Comparison of ENCODE assay signal across 27 mouse cellular contexts in genomic region chr15:56248731-56249130, GRCm38 (mm10).
"Had no signal": no experiment of that assay in that cellular context is flagged by ENCODE, and none has a peak within 500 bp of the region (broad histone marks: within the 10 kb centered on the region; RNA-seq: fewer than 3 reads in every experiment).

No protein-coding gene starts in this region.

- H3K4me1 ChIP-seq: heart, embryonic 10.5 days; heart, embryonic 13.5 days; heart, embryonic 15.5 days; hindbrain, embryonic 10.5 days; hindbrain, embryonic 12.5 days; hindbrain, embryonic 13.5 days; hindbrain, embryonic 15.5 days; intestine, embryonic 15.5 days had no signal

- DNase-seq: heart, postnatal 10 days; heart, postnatal 14 days; heart, postnatal 36 days; heart, postnatal 4 days; kidney, adult 11 months; kidney, adult 18-20 months; kidney, adult 2 months; kidney, adult 8-10 months; kidney, adult 9 months; kidney, postnatal 10 days; kidney, postnatal 14 days; kidney, postnatal 25 days; kidney, postnatal 36 days; kidney, postnatal 4 days; layer of hippocampus, adult 9-11 months; layer of hippocampus, postnatal 36 days had no signal

- H3K4me3 ChIP-seq: heart, embryonic 10.5 days; heart, embryonic 12.5 days; heart, embryonic 13.5 days; heart, embryonic 15.5 days; hindbrain, embryonic 10.5 days; hindbrain, embryonic 12.5 days; hindbrain, embryonic 13.5 days; hindbrain, embryonic 15.5 days; intestine, embryonic 15.5 days; kidney, embryonic 15.5 days; layer of hippocampus, adult 2 months had no signal
